Mouse (Mus musculus): ENCODE results near the gene Txndc17. TPM values are rescaled to one million over a fixed set of nuclear protein-coding genes. Genes with fewer than 3 reads are reported as not detected.

The Txndc17 gene
- 23.4 TPM for total RNA-seq (2023)

DNA sequence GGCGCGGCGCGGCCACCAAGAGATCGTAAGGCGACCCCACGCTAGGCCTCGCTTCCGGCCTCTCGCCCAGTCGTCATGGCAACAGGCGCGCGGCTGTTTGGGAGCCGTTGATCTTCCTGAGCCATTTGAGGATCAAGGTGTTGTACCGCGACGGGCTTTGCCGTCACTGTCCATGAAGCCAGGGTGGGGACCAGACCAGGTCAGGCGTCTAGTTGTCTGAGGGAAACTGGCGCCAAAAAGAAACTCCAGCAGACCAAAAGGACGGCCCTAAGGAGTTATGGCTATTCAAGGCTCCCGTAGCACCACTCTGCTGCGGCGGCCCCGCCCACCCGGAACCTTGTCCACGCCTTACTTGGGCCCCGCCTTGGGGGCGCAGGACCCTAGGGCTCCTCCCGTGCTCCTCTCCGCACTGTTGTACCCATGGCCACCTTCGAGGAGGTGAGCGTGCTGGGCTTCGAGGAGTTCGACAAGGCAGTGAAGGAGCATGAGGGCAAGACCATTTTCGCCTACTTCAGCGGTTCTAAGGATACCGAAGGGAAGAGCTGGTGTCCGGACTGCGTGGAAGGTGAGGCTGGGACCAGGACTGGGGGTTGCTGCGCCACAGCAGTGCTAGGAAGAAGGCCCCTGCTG, at the start of gene Txndc17, which contains the start of gene 4933427D14Rik:
Txndc17 (plus strand) TSS at position 344 of the 630 bp plus-strand sequence.
4933427D14Rik (minus strand) TSS at position 256 of the 630 bp plus-strand sequence.

DNA sequence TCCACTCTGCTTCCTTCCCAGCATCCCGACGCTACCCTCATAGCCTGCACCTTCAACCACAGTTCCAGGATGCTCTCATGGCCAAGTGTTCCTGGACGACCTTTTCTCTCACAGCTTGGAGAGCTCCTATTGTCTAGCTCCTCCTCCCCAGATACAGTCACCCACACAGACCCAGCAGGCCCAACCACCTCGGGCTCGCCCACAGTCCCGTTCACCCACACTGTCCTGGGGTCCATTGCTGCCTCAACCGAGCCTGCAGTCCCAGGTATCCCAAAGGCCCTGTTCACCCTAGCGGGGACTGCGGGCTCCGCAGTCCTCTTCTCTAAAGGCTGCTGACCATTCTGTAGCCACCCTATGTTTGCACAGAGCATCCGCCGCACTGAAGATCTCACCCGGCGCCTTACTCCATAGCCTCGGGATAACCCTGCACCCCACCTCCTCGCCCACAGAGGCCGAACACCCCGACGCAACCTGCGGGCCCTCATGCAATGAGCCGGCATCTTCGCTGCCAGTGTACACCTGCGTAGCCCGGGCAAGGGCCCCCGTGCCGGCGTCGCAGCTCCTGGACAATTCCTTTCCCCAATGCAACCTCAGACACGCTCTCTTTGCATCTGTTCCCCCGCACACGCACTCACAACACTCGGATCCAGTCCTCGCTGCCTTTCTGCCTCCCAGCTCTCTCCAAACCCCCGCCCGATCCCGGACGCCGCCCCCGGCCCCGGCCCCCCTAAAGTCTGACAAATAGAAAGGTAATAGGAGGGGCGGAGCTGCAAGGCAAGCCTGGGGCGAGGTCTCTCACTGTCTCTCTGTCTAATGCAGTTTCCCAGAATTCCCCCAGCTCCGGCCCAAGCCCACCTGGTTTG, 775 bp upstream of the Txndc17 start, which contains the start of gene Gm43951:
Gm43951 (minus strand) TSS at position 500 of the 863 bp plus-strand sequence.

DNA sequence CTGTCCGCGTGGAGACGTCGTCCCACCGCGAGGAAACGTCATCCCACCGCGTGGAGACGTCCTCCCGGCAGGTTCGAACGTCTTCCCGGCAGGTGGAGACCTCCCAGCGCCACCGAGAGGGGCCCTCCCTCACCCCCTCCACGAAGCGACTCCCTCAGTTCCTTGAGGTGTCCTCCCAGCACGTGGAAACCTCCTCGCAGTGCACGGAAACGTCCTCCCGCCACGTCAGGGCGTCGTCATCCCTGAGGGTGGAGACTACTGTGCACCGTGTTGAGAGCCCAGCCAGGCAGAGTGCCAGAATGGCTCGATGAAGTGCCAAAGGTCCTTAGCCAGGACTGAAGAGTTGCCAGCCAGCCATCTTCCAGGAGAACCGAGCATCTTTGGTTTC, 8.1 kb downstream of the Txndc17 start, which contains the start of gene Med31:
Med31 (minus strand) TSS at position 183 of the 388 bp plus-strand sequence.

Other genes starting within 250 kb of the Txndc17 start
- gene Aipl1, start 170.0 kb upstream of the Txndc17 start, total RNA-seq (2023), result not detected
- gene Pimreg, start 165.5 kb upstream of the Txndc17 start, total RNA-seq (2023), result 0.50 TPM
- 0.15 TPM for gene Pitpnm3, start 71.8 kb upstream of the Txndc17 start, total RNA-seq (2023)
- gene Gm43951, start 707 bp upstream of the Txndc17 start, total RNA-seq (2023), result 0.70 TPM
- gene 4933427D14Rik, start 88 bp upstream of the Txndc17 start, total RNA-seq (2023), result 11.8 TPM
- 19.5 TPM for gene Med31, start 8.0 kb downstream of the Txndc17 start, total RNA-seq (2023)
- gene Slc13a5, start 59.7 kb downstream of the Txndc17 start, total RNA-seq (2023), result not detected
- 31.4 TPM for gene Xaf1, start 94.1 kb downstream of the Txndc17 start, total RNA-seq (2023)
- not detected for gene Fbxo39, start 106.9 kb downstream of the Txndc17 start, total RNA-seq (2023)
- gene Tekt1, start 154.9 kb downstream of the Txndc17 start, total RNA-seq (2023), result not detected
- not detected for gene Smtnl2, start 204.2 kb downstream of the Txndc17 start, total RNA-seq (2023)
- not detected for gene Ggt6, start 228.0 kb downstream of the Txndc17 start, total RNA-seq (2023)
- gene Mybbp1a, start 233.8 kb downstream of the Txndc17 start, total RNA-seq (2023), result 161 TPM

All from CD4-positive naive resting alpha-beta T cell, adult 76 days (primary cell).